Mouse (Mus musculus) heart, postnatal 10 days (tissue): Measurements from ENCODE around the gene Hif3a. TPM values are rescaled to one million over a fixed set of nuclear protein-coding genes. Genes with fewer than 3 reads are reported as not detected.
"Not testable (repeated sequence)": the region's sequence is repeated elsewhere in the genome, so short reads cannot be mapped to it uniquely, and the experiment has no call there.

ENCODE experiments used
- DNase-seq, 2 experiments: peaks; one replicate each; pipeline ENCODE4 v3.0.0; 2021
- intact Hi-C: fragments of 180-260 bp; cut with DNase I; formaldehyde crosslinking; loops from one replicate; pipeline ENCODE4 v1.15.1; 2025
- total RNA-seq, 2 experiments: library from RNA; stranded (reverse); gene quantifications; 2 replicates each; pipeline ENCODE4 v1.2.3; 2021

Hif3a gene
- 1 to 10 TPM; 1.5 to 7.1 TPM for total RNA-seq

DNA sequence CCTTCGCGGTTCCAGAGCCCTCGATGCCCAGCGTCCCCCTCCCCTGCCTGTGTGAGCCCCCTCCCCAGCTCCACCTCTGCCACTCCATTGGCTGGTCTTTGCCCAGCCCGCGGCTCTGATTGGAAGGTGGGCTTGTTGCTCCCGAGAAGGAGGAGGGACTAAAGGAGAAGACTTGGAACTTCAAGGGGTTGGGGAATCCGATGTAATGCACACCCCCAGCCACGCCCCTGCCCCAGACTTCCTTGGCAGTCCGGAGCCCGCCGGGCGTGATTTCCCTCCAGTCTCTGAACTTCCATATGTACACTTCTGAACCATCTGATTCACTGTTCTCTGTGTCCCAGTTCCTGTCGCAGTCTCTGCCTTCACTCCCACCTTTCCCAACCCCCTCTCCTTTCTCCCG lies at the start of gene Hif3a:
Hif3a (minus strand) TSS at position 39 of the 400 bp plus-strand sequence.
- intact Hi-C loops: no loop called here
- peak; percentile 52 to 53 for DNase-seq

DNA sequence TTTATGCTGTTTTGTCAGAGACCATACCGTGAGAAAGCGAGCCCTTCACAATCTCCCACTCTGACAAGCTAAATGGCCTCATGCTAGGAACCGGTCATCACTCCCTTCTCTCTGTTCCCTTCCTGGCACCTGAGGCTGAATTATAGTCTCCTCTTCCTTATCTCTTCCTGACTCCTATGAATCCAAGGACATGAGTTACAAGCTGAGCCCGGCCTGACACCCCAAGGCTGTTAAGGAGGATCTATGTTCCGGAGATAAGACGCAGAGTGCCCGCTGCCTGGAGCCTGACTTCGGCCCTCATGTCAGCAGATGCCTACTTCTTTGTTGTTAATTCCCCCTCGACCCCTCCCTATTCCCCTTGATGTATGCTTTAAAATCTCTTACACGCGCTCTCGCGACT lies 39.4 kb upstream of the Hif3a start:
- intact Hi-C loops, DNase-seq: not testable (repeated sequence)

DNA sequence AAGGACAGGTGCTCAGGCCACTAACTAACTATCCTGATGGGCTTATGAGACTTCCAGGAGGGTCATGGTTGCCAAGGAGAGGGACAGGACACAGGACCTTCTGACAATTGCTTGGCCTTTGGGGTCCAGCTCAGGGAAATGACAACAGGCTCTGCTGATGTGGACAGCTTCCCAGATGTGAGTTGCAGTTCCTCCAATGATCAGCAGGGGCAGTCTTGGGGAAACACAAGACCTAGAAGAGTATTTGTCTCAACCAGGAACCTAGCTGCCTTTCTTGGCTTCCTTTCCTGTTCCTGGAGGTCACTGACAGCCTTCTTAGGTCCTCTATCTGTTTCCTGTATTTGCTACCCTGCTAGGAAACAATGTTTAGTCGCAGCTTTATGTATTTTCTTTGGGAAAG lies 29.1 kb upstream of the Hif3a start:
- intact Hi-C loops: no loop called here
- peak; percentile 8 to 25 for DNase-seq

DNA sequence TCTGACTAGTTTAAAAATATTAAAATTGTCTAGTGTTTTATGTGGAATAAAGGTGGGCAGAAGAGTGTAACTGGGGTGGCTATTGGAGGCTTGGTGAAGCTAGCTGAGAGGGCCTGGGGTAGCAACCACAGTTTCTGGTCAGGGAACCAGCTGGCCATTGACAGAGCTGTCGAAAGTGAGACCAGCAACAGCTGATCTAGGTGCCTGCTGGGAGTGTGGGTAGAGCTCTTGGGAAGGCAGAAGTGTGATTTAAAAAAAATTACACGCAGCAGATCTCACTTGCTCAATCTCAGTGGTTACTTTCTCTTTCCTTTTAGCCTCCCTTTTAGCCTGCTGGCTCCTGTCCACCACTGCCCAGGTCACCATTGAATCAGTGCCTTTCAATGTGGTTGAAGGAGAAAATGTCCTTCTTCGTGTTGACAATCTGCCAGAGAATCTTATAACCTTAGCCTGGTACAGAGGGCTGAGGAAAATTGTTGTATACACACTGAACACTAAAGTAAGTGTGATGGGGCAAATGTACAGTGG lies 27.9 kb upstream of the Hif3a start:
- intact Hi-C loops: no loop called here
- DNase-seq: no peak

DNA sequence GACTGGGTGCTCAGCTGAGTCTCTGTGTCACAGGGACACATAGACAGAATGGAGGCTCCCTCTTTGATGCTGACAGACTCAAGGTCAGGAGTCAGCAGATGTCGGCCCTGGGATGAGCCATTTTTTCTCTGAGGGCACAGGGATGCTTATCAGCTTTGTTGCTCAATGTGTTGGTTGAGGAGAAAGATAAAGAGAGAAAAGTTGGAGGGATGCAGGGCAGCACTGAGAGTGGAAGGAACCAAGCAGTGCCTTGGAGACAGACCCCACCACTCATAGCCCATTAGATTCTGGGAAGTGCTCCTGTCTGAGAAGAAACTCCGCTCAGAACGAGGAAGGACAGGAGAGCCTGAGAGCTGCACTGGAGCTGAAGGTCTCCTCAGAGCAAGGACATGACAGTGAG lies 25.5 kb upstream of the Hif3a start:
- DNase-seq: no peak
- intact Hi-C loops: no loop called here

DNA sequence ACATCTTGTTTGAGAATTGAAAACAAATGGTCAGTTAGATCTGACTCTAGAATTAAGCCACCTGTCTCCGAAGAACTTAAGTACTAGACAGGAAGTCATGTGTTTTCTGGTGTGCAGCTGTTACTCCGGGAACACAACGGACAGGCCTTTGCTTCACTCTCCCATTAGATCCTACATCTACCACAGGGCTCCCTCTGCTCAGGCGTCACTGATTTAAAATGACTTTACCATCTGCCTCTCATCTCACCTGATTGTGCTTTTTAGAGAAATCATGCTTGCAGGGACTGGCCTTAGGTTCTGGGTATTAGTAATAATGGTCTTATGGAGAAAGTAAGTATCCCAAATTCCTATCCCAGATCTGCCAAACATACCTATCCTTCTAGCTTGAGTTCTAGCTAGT lies 20.5 kb upstream of the Hif3a start:
- intact Hi-C loops: no loop called here
- no peak for DNase-seq

DNA sequence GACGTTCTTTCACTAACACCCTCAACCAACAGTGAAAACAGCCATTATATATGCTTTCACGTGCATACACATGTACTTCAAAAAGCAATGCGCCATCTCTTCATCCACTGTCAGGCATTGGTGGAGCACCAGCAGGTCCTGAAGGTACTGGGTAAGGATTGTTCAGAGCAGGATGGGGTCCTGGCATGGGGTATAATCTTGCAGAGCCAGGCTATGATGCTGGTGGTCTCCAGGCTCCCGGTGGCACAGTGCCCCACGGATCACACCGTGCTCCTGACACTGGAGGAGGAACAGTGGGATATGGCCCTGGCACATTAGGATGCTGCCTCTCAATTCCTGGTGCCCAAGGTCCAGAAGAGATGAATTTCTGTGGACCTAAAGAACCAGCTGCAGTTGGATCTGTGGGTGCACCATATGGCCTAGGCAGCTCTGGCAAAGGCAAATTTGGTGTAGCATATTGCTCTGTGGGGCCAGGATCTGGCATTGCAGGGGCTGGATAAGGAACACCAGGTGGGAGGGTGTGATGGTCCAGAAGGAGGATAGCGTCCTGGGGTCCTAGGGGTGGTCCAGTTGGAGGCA lies 15.9 kb upstream of the Hif3a start:
- intact Hi-C loops: loop anchor here (10.0 kb wide), 1 partner anchor 1317 kb away; no protein-coding TSS in a partner anchor
- no peak for DNase-seq

DNA sequence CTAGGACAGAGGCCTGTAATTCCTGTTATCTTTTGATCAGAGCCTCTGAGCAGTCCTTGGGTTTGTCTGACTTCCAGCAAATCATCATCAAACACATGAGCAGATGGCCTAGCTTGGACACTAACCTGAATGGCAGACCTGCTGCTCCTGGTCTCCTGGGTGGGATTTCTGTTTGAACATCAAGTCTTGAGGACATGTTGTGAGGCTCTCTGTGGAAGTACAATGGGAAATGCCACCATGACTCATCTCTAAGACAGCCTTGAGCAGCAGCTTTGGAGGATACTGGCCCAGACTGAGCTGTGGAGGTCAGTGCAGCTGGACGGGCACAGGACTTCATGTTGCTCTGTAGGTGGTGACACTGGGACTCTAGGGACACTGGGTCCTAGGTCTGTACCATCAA lies 14.3 kb upstream of the Hif3a start:
- intact Hi-C loops: loop anchor here (10.0 kb wide), 1 partner anchor 1318 kb away; no protein-coding TSS in a partner anchor

DNA sequence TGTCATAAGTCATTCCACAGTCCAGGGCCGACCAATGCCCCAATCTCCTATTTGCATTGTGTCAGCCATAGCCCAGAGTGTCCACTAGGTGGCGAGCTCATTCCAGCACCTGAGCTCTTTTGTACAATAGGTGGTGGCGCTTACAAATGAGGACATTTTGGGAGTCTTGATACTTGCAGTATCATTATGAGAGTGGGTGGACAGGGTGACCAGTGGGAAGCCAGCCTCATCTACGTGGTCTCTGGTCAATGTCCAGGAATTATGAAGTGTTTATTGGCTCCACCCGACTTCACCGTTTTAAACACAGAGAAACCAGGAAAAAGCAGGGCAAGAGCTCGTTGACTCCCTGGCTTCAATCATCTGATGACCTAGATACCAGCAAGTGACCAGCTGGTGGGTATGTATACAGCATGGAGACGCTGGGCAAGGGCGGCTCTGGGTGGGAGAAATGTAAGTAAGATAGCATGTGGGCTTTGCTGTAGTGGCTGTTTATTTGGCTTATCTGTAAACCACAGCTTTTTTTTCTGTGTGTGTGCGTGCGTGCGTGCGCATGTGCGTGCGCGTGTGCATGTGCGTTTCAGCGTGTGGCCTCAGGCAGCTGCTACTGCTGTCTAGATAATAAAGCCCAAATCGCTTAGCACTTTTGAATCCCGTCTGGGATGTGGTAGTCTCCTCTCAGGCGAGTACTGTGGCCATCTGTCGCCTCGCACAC lies 11.8 kb upstream of the Hif3a start, which contains the start of gene Psg16:
Psg16 (plus strand) TSS at position 137 of the 712 bp plus-strand sequence.
- intact Hi-C loops: loop anchor here (2.0 to 10.0 kb wide), 3 partner anchors 1321 to 1798 kb away; partner anchors contain the start of gene Pglyrp1
- peak; percentile 52 to 72 for DNase-seq

More for the DNA sequence above, 14.3 kb upstream of the Hif3a start:
- DNase-seq: no peak

DNA sequence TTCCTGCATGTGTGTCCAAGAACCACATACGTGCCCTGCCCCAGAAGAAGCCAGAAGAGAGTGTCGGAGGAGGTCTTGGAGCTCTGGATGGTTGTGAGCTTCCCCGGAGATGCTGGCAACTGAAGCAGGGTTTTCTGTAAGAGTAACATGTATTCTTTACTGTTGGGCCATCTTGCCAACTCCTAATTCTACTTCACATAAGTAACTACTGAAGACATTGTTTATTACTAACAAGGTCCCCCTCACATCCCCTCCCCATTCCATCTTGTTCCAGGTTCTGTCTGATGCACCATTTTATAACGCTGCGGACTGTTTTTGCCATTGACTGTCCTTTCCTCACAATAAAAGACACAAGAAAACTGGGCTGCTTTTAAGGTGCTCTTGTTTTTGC lies 11.3 kb upstream of the Hif3a start:
- intact Hi-C loops: loop anchor here (5.0 to 10.0 kb wide), 2 partner anchors 1321 to 1799 kb away; partner anchors contain the start of gene Pglyrp1
- no peak for DNase-seq

GRCm38 (mm10) chr7:17067651-17068050 lies 5.4 kb upstream of the Hif3a start:
- intact Hi-C loops: not testable (repeated sequence)

GRCm38 (mm10) chr7:17067000-17067399 lies 4.8 kb upstream of the Hif3a start:
- intact Hi-C loops: loop anchor here (1.0 kb wide), 3 partner anchors 65 to 134 kb away; no protein-coding TSS in a partner anchor
- no peak for DNase-seq

More at GRCm38 (mm10) chr7:17067651-17068050, 5.4 kb upstream of the Hif3a start:
- peak in 1 of 2 experiments; percentile 30 for DNase-seq

- intact Hi-C loops: loop anchor here (1.0 kb wide), 3 partner anchors 64 to 133 kb away; no protein-coding TSS in a partner anchor
- peak; percentile 87 to 93 for DNase-seq
These were observed 4.2 kb upstream of the Hif3a start for GRCm38 (mm10) chr7:17066412-17066811.

DNA sequence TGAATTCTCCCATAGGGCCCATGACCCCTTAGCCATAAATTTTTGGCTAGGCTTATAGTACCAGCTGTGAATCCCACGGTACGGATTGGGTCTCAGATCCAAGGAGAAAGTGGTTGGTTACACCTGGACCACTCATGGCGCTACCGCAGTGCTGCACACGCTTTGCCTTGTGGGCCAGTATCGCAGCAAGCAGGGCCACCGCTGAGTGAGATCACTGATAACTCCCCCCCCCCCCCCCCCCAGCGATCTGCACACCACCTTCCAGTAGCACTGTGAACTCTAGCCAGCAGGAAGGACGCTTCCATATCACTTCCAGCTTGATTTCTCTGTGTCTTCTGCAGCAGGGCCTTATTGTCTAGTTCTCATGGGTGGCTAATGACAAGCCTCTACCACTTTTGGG lies 3.4 kb upstream of the Hif3a start:
- intact Hi-C loops: loop anchor here (1.0 kb wide), 3 partner anchors 63 to 132 kb away; no protein-coding TSS in a partner anchor
- DNase-seq: no peak

DNA sequence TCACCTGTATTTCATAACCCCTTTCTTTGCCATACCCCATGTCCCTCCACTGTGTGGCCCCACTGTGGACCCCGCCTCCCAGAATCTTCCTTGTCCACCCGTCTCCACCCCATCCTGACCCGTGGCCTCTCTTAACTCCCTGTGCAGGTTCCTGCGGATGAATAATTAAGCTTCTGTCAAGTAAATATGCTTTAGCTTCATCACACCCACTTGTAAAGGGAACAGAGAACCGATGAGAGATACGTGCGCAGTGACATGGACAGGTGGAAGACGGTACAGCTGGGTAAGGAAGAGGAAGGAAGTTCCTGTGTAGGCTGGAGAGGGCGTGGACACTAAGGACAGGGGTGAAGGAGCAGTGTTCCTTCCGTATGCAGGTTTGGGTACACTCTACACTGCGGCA lies 618 bp upstream of the Hif3a start:
- DNase-seq: no peak
- intact Hi-C loops: no loop called here

DNA sequence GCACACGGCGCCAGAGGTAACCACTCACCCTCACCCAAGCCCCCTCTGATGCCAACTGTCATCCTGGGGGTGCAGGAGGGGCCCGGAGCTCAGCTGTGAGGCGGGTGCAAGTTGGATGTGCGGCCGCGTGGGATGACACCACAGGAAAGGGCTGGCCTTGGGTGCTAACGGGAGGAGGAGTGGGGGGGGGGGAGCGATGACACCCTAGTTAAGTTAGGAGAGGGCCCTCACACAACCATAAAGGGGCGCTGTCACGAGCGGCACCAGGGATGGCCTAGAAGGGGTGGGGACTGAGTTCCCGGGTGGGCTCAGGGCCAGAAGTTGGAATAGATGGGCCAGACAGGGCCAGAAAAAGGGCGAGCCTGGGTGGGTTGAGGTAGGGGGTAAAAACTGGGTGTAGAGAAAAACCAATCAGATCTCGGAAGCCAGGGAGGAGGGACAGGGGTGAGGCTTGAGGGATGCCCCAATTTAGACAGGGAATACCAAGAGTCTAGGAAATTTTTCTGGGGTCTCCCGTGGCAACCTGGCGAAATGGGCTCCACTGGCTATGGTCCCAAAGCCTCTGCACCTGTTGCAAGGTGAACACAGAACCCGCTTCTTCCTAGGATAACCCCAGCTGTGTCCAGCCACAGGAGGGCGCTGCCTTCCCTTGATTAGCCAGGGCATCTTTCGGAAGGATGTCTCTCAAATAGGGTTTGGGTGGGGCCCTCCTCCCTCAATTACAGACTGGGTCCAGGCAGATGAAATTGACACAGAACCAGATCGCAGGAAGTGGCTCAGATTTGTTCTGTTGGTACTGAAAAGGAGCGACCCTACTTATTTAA lies 1.2 kb downstream of the Hif3a start:
- intact Hi-C loops: loop anchor here (2.0 kb wide), 1 partner anchor 36 kb away; no protein-coding TSS in a partner anchor
- peak; percentile 40 to 42 for DNase-seq

DNA sequence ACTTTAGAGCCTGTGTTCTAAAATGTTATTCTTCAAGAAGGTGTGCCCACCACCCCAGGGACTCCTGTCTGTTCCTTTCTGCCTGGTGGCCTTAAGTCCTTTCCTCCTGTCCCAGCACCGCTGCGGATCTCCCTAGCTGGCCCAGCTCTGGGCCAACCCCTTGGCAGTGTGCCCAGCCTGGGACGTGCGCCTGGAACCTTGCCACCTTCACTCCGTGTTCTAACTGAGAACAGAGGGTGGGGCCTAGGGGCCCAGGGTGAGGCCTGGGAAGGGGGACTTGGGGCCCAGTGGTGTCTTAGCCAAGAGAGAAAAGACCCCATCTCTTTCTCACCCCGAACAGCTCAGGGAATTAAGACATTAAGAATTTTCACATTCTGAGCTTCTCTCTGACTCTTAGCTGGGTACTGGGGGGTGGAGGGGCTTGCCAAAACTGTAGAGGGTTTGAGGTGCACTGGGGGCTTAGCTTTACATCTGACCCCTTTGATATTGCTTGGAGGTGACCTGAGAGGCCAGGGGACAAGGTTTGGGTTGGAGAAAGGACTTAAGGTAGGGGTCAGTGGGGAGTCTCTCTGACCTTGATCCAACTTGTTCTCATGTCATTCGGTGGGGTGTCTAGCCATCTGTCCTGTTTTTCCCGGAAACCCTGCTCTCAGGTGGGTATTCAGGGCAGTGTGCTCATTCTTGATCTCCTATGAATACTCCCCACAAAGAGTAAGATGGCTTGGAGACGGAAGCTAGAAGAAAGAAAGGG lies 2.0 kb downstream of the Hif3a start:
- peak; percentile 96 to 97 for DNase-seq
- intact Hi-C loops: loop anchor here (2.0 kb wide), 1 partner anchor 35 kb away; no protein-coding TSS in a partner anchor

GRCm38 (mm10) chr7:17059463-17059844 lies 2.8 kb downstream of the Hif3a start:
- DNase-seq: no peak
- intact Hi-C loops: no loop called here

DNA sequence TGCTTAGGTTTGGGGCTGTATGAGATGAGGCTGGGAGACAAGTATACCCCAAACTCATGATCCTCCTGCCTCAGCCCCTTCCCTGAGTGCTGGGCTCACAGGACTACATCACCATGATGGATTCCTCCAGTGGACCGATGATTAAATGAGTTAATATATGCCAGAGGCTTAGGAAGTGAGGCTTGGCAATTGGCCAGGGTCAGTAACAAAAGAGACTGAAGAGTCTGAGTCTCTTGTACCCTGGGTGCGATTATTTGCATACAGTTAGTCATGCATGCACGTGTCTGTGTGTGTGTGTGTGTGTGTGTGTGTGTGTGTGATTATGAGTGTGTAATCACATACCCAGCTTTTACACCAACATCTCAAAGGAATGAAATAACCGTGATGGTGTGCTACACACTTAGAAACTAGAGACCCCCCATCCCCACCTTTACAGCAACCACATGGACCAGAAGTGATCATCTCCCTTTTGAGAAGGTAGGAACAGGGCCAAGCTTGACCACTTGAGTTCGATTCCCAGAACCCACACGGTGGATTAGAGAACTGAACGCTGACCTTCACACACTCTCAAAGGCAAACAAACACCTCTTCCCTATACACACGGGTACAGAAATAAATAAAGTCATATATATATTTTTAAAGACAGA lies 3.3 kb downstream of the Hif3a start:
- DNase-seq: peak; percentile 21 to 54
- intact Hi-C loops: no loop called here
